ENCODE assay signal across 15 mouse cellular contexts in the genomic region with DNA sequence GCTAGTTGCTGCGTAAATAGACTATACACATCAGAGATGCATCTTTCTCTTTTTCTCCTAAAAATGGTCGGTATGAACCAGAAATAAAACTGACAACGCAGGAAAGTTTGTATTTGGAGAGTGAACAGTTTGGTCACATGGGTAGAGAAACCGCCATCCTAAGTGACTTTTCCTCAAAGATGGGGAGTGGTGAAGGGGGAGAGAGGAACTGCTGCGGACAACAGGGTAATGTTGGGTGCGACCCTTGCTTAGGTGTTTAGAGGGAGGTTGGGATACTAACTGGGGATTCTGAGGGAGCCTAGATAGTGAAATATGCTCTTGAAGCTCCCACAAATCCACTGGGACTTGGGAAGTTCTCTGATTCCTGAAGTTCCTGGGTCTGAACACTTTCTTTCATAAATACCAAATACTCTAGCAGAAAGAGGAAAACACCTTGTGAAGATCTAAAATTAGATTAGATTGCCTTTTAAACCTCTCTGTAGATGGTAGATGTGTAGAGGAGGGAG. TPM values are rescaled to one million over a fixed set of nuclear protein-coding genes. Genes with fewer than 3 reads are reported as not detected.
DNase-seq lines count a peak whose midpoint lies in the region; ATAC-seq lines count a peak whose summit lies in the region.
"Had no signal": no experiment of that assay in that cellular context is flagged by ENCODE, and none has a peak within 500 bp of the region (broad histone marks: within the 10 kb centered on the region; RNA-seq: fewer than 3 reads in every experiment).

No protein-coding gene starts in this region.

- H3K9ac ChIP-seq in forebrain, embryonic 16.5 days (replicated peaks; ENCODE audit: low read depth, low read length) = no peak overlapping the region
- 0 out of 2 replicates have a peak overlapping the region, but pooled peaks have one; percentile 55 for H3K9ac ChIP-seq in neural tube, embryonic 12.5 days
- H3K9ac ChIP-seq: heart, embryonic 12.5 days; limb, embryonic 15.5 days had no signal

- peak; percentile 17 for DNase-seq in forebrain, embryonic 10.5 days (ENCODE audit: extremely low spot score, low spot score)
- no peak for DNase-seq in midbrain, embryonic 10.5 days (ENCODE audit: low spot score)
- DNase-seq in B cell, adult 2 months = no peak
- DNase-seq in lung, postnatal 14 days = no peak
- no peak for DNase-seq in ovary, postnatal 10 days (ENCODE audit: low spot score)
- no peak for DNase-seq in adrenal gland, postnatal 14 days
- DNase-seq: gastrocnemius, postnatal 14 days; kidney, adult 9 months; lung, adult 2 months; right cerebral cortex, postnatal 4 days; thymus, postnatal 25 days had no signal

- H3K4me2 ChIP-seq in forebrain, embryonic 16.5 days (ENCODE audit: low read length) = peak overlapping the region; percentile 35
- peak overlapping the region; percentile 53 for H3K4me2 ChIP-seq in neural tube, embryonic 12.5 days (replicated peaks)
- H3K4me2 ChIP-seq: heart, embryonic 12.5 days; limb, embryonic 15.5 days had no signal

- peaks cover 52% of the 10 kb centered on the region for H3K4me1 ChIP-seq in forebrain, embryonic 10.5 days
- H3K4me1 ChIP-seq in forebrain, embryonic 16.5 days (replicated peaks; ENCODE audit: control insufficient read depth, insufficient read depth, low read length) = no peaks in the 10 kb centered on the region
- peaks cover 40% of the 10 kb centered on the region for H3K4me1 ChIP-seq in midbrain, embryonic 10.5 days
- 0 out of 2 replicates have a peak, but pooled peaks cover 7% of the 10 kb centered on the region for H3K4me1 ChIP-seq in neural tube, embryonic 12.5 days
- H3K4me1 ChIP-seq: heart, embryonic 12.5 days; limb, embryonic 15.5 days had no signal

- peak overlapping the region; percentile 85 for H3K27ac ChIP-seq in forebrain, embryonic 10.5 days
- no peak overlapping the region; the same call in 1 of the 2 replicates for H3K27ac ChIP-seq in forebrain, embryonic 16.5 days (ENCODE audit: low read length)
- H3K27ac ChIP-seq in midbrain, embryonic 10.5 days (replicated peaks) = no peak overlapping the region; the same call in 1 of the 2 replicates
- no peak overlapping the region for H3K27ac ChIP-seq in neural tube, embryonic 12.5 days
- H3K27ac ChIP-seq: limb, embryonic 15.5 days had no signal

- peaks cover 4% of the 10 kb centered on the region for H3K9me3 ChIP-seq in forebrain, embryonic 10.5 days
- H3K9me3 ChIP-seq in forebrain, embryonic 16.5 days (ENCODE audit: control insufficient read depth, low read length) = no peaks in the 10 kb centered on the region
- H3K9me3 ChIP-seq in midbrain, embryonic 10.5 days (replicated peaks) = 0 out of 2 replicates have a peak, but pooled peaks cover 4% of the 10 kb centered on the region
- no peaks in the 10 kb centered on the region for H3K9me3 ChIP-seq in neural tube, embryonic 12.5 days
- H3K9me3 ChIP-seq: heart, embryonic 12.5 days; limb, embryonic 15.5 days had no signal

- no peaks in the 10 kb centered on the region for H3K36me3 ChIP-seq in forebrain, embryonic 10.5 days (replicated peaks)
- no peaks in the 10 kb centered on the region for H3K36me3 ChIP-seq in forebrain, embryonic 16.5 days (ENCODE audit: control insufficient read depth, insufficient read depth)
- no peaks in the 10 kb centered on the region for H3K36me3 ChIP-seq in midbrain, embryonic 10.5 days
- H3K36me3 ChIP-seq in neural tube, embryonic 12.5 days = no peaks in the 10 kb centered on the region
- H3K36me3 ChIP-seq: heart, embryonic 12.5 days; limb, embryonic 15.5 days had no signal

- H3K27me3 ChIP-seq in forebrain, embryonic 10.5 days (ENCODE audit: poor library complexity, severe bottlenecking) = peaks cover 100% of the 10 kb centered on the region
- H3K27me3 ChIP-seq in forebrain, embryonic 16.5 days (replicated peaks; ENCODE audit: control insufficient read depth, insufficient read depth, low read length) = peaks cover 72% of the 10 kb centered on the region
- peaks cover 100% of the 10 kb centered on the region for H3K27me3 ChIP-seq in midbrain, embryonic 10.5 days (ENCODE audit: low read depth, poor library complexity, severe bottlenecking)
- peaks cover 72% of the 10 kb centered on the region for H3K27me3 ChIP-seq in neural tube, embryonic 12.5 days (replicated peaks)

- WGBS in forebrain, embryonic 10.5 days = under 1% methylated on average over 6 of the region's 6 CpGs
- 4% methylated on average over 6 of the region's 6 CpGs for WGBS in forebrain, embryonic 16.5 days
- 1% methylated on average over 6 of the region's 6 CpGs for WGBS in midbrain, embryonic 10.5 days
- WGBS in neural tube, embryonic 12.5 days = 2% methylated on average over 6 of the region's 6 CpGs

- peak overlapping the region; percentile 49 for H3K4me3 ChIP-seq in forebrain, embryonic 10.5 days
- no peak overlapping the region for H3K4me3 ChIP-seq in forebrain, embryonic 16.5 days (replicated peaks; ENCODE audit: low read length)
- H3K4me3 ChIP-seq in midbrain, embryonic 10.5 days = peak overlapping the region; percentile 45
- peak overlapping the region; percentile 24; the same call in 1 of the 2 replicates for H3K4me3 ChIP-seq in neural tube, embryonic 12.5 days
- H3K4me3 ChIP-seq: heart, embryonic 12.5 days; limb, embryonic 15.5 days had no signal

- no peak for ATAC-seq in forebrain, embryonic 16.5 days
- no peak for ATAC-seq in neural tube, embryonic 12.5 days (ENCODE audit: low FRiP score, low read depth)

RNA-seq across cellular contexts. Expression of a gene that starts 40.7 kb away (rescaled TPM):
- 6.2 and 8.9 TPM in 2 replicates for polyA plus RNA-seq in forebrain, embryonic 10.5 days (2016; fragmentation: Nextera tagmentation; extraction: Ambion mirVana)
- polyA plus RNA-seq in forebrain, embryonic 16.5 days (2015; fragmentation: Nextera tagmentation; extraction: Ambion mirVana) = 4.5 and 8.0 TPM in 2 replicates
- 6.5 and 6.6 TPM in 2 replicates for polyA plus RNA-seq in midbrain, embryonic 10.5 days (2016; fragmentation: Nextera tagmentation; extraction: Ambion mirVana)
- polyA plus RNA-seq in neural tube, embryonic 12.5 days (2016; fragmentation: Nextera tagmentation; extraction: Ambion mirVana) = 19.0 and 19.9 TPM in 2 replicates
- total RNA-seq in adrenal gland, postnatal 14 days (2021) = 0.90 TPM in 1 of 2 replicates, not detected in the other

RNA-seq across cellular contexts. Expression of a gene that starts 44.1 kb away (rescaled TPM):
- 24.8 and 41.8 TPM in 2 replicates for polyA plus RNA-seq in forebrain, embryonic 10.5 days (2016; fragmentation: Nextera tagmentation; extraction: Ambion mirVana)
- polyA plus RNA-seq in forebrain, embryonic 16.5 days (2015; fragmentation: Nextera tagmentation; extraction: Ambion mirVana) = 28.3 and 47.6 TPM in 2 replicates
- polyA plus RNA-seq in midbrain, embryonic 10.5 days (2016; fragmentation: Nextera tagmentation; extraction: Ambion mirVana) = 25.1 and 33.5 TPM in 2 replicates
- polyA plus RNA-seq in neural tube, embryonic 12.5 days (2016; fragmentation: Nextera tagmentation; extraction: Ambion mirVana) = 62.8 and 66.6 TPM in 2 replicates
- total RNA-seq in adrenal gland, postnatal 14 days (2021) = not detected in 2 replicates
- polyA plus RNA-seq: lung, adult 2 months had no signal
